Mouse (Mus musculus): ENCODE measurements around the gene Cpb2. TPM values are rescaled to one million over a fixed set of nuclear protein-coding genes. Genes with fewer than 3 reads are reported as not detected.

Gene Cpb2
- polyA plus RNA-seq, 1 experiment from 2014 or later, result not detected

GRCm38 (mm10) chr14:75328062-75328461, 86.0 kb downstream of the Cpb2 start:
- no peaks in the 10 kb centered on the region for H3K4me1 ChIP-seq (ENCODE audit: control insufficient read depth in 2 of 2, insufficient read depth in 2 of 2, low read length in 2 of 2)
- no peaks in the 10 kb centered on the region for H3K9me3 ChIP-seq (ENCODE audit: control insufficient read depth, low read length)
- ATAC-seq (ENCODE audit: insufficient number of reproducible peaks, insufficient read depth, low FRiP score, low read depth), result no peak
- no peak overlapping the region for H3K27ac ChIP-seq (replicated peaks in 1 of 2; ENCODE audit: control insufficient read depth in 1 of 2, insufficient read depth in 1 of 2, low read depth in 2 of 2, low read length in 2 of 2)
- peaks cover 78% of the 10 kb centered on the region for H3K36me3 ChIP-seq (ENCODE audit: control insufficient read depth, insufficient read depth, low read length)
- H3K4me2 ChIP-seq (ENCODE audit: low read length), result no peak overlapping the region
- 73% methylated on average over 8 of the region's 8 CpGs for WGBS
- H3K4me3 ChIP-seq (ENCODE audit: control insufficient read depth in 1 of 2, insufficient read depth in 1 of 2, low read depth in 1 of 2, low read length in 2 of 2), result no peak overlapping the region
- no peak overlapping the region for H3K9ac ChIP-seq (ENCODE audit: low read length)
- no peaks in the 10 kb centered on the region for H3K27me3 ChIP-seq (ENCODE audit: control insufficient read depth, insufficient read depth, low read length)

GRCm38 (mm10) chr14:75330621-75331020, 88.5 kb downstream of the Cpb2 start:
- Histone ChIP-seq H3K4me3 (ENCODE audit: control insufficient read depth in 1 of 2, insufficient read depth in 1 of 2, low read depth in 1 of 2, low read length in 2 of 2) (no peak overlapping the region), H3K4me1 (ENCODE audit: control insufficient read depth in 2 of 2, insufficient read depth in 2 of 2, low read length in 2 of 2) (no peaks in the 10 kb centered on the region), H3K9me3 (ENCODE audit: control insufficient read depth, low read length) (no peaks in the 10 kb centered on the region), H3K27ac (replicated peaks in 1 of 2; ENCODE audit: control insufficient read depth in 1 of 2, insufficient read depth in 1 of 2, low read depth in 2 of 2, low read length in 2 of 2) (no peak overlapping the region), H3K36me3 (ENCODE audit: control insufficient read depth, insufficient read depth, low read length) (peaks cover 70% of the 10 kb centered on the region), H3K27me3 (ENCODE audit: control insufficient read depth, insufficient read depth, low read length) (no peaks in the 10 kb centered on the region), H3K4me2 (ENCODE audit: low read length) (no peak overlapping the region), H3K9ac (ENCODE audit: low read length) (no peak overlapping the region)
- 81% methylated on average over 6 of the region's 6 CpGs for WGBS
- ATAC-seq (ENCODE audit: insufficient number of reproducible peaks, insufficient read depth, low FRiP score, low read depth), result no peak

Small RNA genes within 50 kb of the gene (microRNA-seq; reads per million reads assigned to microRNA genes)
- gene Gm44482, result not detected

Other genes starting within 250 kb of the Cpb2 start
- 1.6 and 1.8 TPM in 2 replicates for gene Rubcnl, start 226.3 kb upstream of the Cpb2 start, polyA plus RNA-seq (2014; fragmentation: Nextera tagmentation; extraction: Ambion mirVana)
- gene Lrrc63, start 111.4 kb upstream of the Cpb2 start, polyA plus RNA-seq (2014; fragmentation: Nextera tagmentation; extraction: Ambion mirVana), result not detected in 2 replicates
- 26.3 and 31.0 TPM in 2 replicates for gene Lcp1, start 111.2 kb upstream of the Cpb2 start, polyA plus RNA-seq (2014; fragmentation: Nextera tagmentation; extraction: Ambion mirVana)
- 20.1 and 20.9 TPM in 2 replicates for gene Zc3h13, start 42.1 kb downstream of the Cpb2 start, polyA plus RNA-seq (2014; fragmentation: Nextera tagmentation; extraction: Ambion mirVana)
- gene Siah3, start 213.7 kb downstream of the Cpb2 start, polyA plus RNA-seq (2014; fragmentation: Nextera tagmentation; extraction: Ambion mirVana), result not detected in 2 replicates